Mouse (Mus musculus) megakaryocyte, embryonic 14.5 days (primary cell): ENCODE measurements around the gene Fgf9. TPM values are rescaled to one million over a fixed set of nuclear protein-coding genes. Genes with fewer than 3 reads are reported as not detected.

Experiments
- H3K27me3 ChIP-seq: replicated peaks from 2 replicates; pipeline ENCODE3; 2012; ENCODE audit warnings: inconsistent platforms
- H3K36me3 ChIP-seq: replicated peaks from 2 replicates; pipeline ENCODE3; 2012; ENCODE audit warnings: low read length, inconsistent platforms, mixed read lengths
- H3K4me1 ChIP-seq: 2 replicates; pipeline ENCODE4 v1.6.1; 2012; ENCODE audit warnings: inconsistent platforms
- H3K4me3 ChIP-seq: replicated peaks from 2 replicates; pipeline ENCODE3; 2012; ENCODE audit warnings: moderate library complexity, mild to moderate bottlenecking, inconsistent platforms
- H3K9me3 ChIP-seq: 2 replicates; pipeline ENCODE4 v1.6.1; 2012; ENCODE audit warnings: inconsistent platforms
- FLI1 ChIP-seq: IDR thresholded peaks from 2 replicates; pipeline ENCODE4 v1.6.1; 2012; ENCODE audit warnings: low read length, inconsistent platforms, mixed read lengths
- GATA1 ChIP-seq: IDR thresholded peaks from 3 replicates; pipeline ENCODE4 v1.6.1; 2012; ENCODE audit warnings: mixed read lengths, low read length, inconsistent platforms, borderline replicate concordance
- polyA plus RNA-seq: library from polyadenylated mRNA; stranded (reverse); fragments of >175 nt; gene quantifications from 2 replicates; pipeline ENCODE4 v1.2.3, GENCODE M21; 2012; ENCODE audit warnings: low replicate concordance; ENCODE audit not compliant: insufficient read depth

Fgf9 gene
- polyA plus RNA-seq, 1 experiment: not detected

- H3K27me3 ChIP-seq: no peaks in the 10 kb centered on the region
- no peak overlapping the region for H3K4me3 ChIP-seq
- TF ChIP-seq GATA1 (no peak), FLI1 (no peak)
- H3K36me3 ChIP-seq: no peaks in the 10 kb centered on the region
- H3K4me1 ChIP-seq: no peaks in the 10 kb centered on the region
- no peaks in the 10 kb centered on the region for H3K9me3 ChIP-seq
Measured at GRCm38 (mm10) chr14:58153470-58154416, 83.4 kb downstream of the Fgf9 start.

GRCm38 (mm10) chr14:58160624-58161023 is 90.3 kb downstream of the Fgf9 start:
- Histone ChIP-seq H3K4me1 (no peaks in the 10 kb centered on the region), H3K36me3 (no peaks in the 10 kb centered on the region), H3K4me3 (no peak overlapping the region), H3K9me3 (no peaks in the 10 kb centered on the region), H3K27me3 (no peaks in the 10 kb centered on the region)
- TF ChIP-seq GATA1: no peak
- no peak for TF ChIP-seq FLI1

Other genes starting within 250 kb of the Fgf9 start
- 4.1 TPM in 1 of 2 replicates, not detected in the other for gene Ska3, start 244.4 kb upstream of the Fgf9 start, polyA plus RNA-seq
- gene Mrpl57, start 244.3 kb upstream of the Fgf9 start, polyA plus RNA-seq: 416 and 675 TPM in 2 replicates
- gene Zdhhc20, start 180.3 kb upstream of the Fgf9 start, polyA plus RNA-seq: 0.58 TPM in 1 of 2 replicates, not detected in the other
- gene Micu2, start 71.3 kb upstream of the Fgf9 start, polyA plus RNA-seq: 10.0 and 46.0 TPM in 2 replicates